ENCODE assay signal across 19 mouse cellular contexts in the genomic region with DNA sequence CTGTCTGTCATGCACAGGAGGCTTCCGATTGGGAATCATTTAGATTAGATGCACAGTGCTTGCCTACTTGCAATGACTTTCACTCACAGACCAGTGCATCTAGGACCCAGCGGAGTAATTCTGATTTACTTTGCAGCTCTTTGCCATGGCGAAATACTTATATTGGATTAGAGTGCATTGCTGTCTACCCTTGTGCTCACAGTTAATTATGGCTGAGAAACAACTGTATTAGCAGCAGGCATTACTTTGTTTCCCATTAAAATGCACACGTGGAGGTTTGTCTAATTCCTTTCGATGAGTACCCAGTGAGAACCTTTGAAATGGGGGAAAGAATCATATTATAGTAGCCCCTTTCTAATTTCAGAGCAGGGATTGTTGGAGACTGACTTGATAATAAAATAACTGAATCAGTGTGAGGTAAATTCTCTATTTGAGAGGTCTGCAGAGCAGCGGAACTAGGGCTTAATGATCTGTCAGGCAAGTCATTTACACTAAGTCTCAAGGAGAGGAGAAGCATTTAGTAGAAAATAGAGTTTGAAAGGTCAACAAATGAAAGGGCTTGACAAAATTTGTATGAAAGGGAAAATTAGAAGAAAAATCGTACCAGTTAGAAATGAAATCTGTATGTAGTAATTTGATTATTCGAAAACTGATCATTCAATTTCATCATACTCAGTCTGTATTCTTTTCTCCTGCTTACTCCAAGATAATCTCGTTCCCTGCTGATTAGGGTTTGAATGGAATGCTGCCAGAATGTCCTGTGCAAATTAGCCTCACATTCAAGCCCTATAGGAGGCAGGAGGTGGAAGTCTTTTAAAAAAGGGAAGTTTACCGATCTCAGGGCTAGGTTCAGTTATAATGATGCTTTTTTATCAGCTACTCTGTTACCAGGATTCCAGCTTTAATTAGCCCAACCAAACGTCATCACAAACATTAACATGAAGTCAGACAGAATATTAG.
DNase-seq lines count a peak whose midpoint lies in the region; ATAC-seq and TF ChIP-seq lines count a peak whose summit lies in the region.
"Had no signal": no experiment of that assay in that cellular context is flagged by ENCODE, and none has a peak within 500 bp of the region (broad histone marks: within the 10 kb centered on the region; RNA-seq: fewer than 3 reads in every experiment).

No protein-coding gene starts in this region.

- TF ChIP-seq CTCF in midbrain, postnatal 0 days (IDR thresholded peaks at IDR 0.05): no peak

- H3K27me3 ChIP-seq in hindbrain, embryonic 14.5 days (ENCODE audit: control insufficient read depth, insufficient read depth, low read length): no peaks in the 10 kb centered on the region
- H3K27me3 ChIP-seq in hindbrain, embryonic 12.5 days: no peaks in the 10 kb centered on the region
- no peaks in the 10 kb centered on the region for H3K27me3 ChIP-seq in hindbrain, embryonic 16.5 days (replicated peaks; ENCODE audit: control insufficient read depth, insufficient read depth, low read length)
- H3K27me3 ChIP-seq in midbrain, postnatal 0 days (ENCODE audit: insufficient read depth, low read length): no peaks in the 10 kb centered on the region
- H3K27me3 ChIP-seq: limb, embryonic 12.5 days; liver, embryonic 15.5 days had no signal

- no peak overlapping the region for H3K27ac ChIP-seq in hindbrain, embryonic 14.5 days
- no peak overlapping the region for H3K27ac ChIP-seq in hindbrain, embryonic 12.5 days
- H3K27ac ChIP-seq in hindbrain, embryonic 16.5 days (ENCODE audit: low read depth, low read length): no peak overlapping the region
- H3K27ac ChIP-seq in midbrain, postnatal 0 days (ENCODE audit: low read depth, low read length): no peak overlapping the region
- H3K27ac ChIP-seq: limb, embryonic 12.5 days; liver, embryonic 15.5 days had no signal

- H3K9me3 ChIP-seq in hindbrain, embryonic 14.5 days (ENCODE audit: control insufficient read depth, low read length): no peaks in the 10 kb centered on the region
- H3K9me3 ChIP-seq in hindbrain, embryonic 12.5 days (replicated peaks): no peaks in the 10 kb centered on the region
- no peaks in the 10 kb centered on the region for H3K9me3 ChIP-seq in hindbrain, embryonic 16.5 days (ENCODE audit: control insufficient read depth, low read length)
- H3K9me3 ChIP-seq in midbrain, postnatal 0 days (ENCODE audit: low read length): no peaks in the 10 kb centered on the region
- H3K9me3 ChIP-seq: limb, embryonic 12.5 days; liver, embryonic 15.5 days had no signal

- 0 out of 2 replicates have a peak, but pooled peaks cover 2% of the 10 kb centered on the region for H3K4me1 ChIP-seq in hindbrain, embryonic 14.5 days (replicated peaks; ENCODE audit: control insufficient read depth, insufficient read depth, low read length)
- no peaks in the 10 kb centered on the region for H3K4me1 ChIP-seq in hindbrain, embryonic 12.5 days
- no peaks in the 10 kb centered on the region for H3K4me1 ChIP-seq in hindbrain, embryonic 16.5 days (ENCODE audit: control insufficient read depth, insufficient read depth, low read depth, low read length)
- no peaks in the 10 kb centered on the region for H3K4me1 ChIP-seq in midbrain, postnatal 0 days (ENCODE audit: insufficient read depth, low read length)
- H3K4me1 ChIP-seq: limb, embryonic 12.5 days; liver, embryonic 15.5 days had no signal

- no peaks in the 10 kb centered on the region for H3K36me3 ChIP-seq in hindbrain, embryonic 14.5 days (replicated peaks; ENCODE audit: control insufficient read depth, insufficient read depth)
- H3K36me3 ChIP-seq in hindbrain, embryonic 12.5 days: no peaks in the 10 kb centered on the region
- H3K36me3 ChIP-seq in hindbrain, embryonic 16.5 days (ENCODE audit: control insufficient read depth, insufficient read depth, low read length): no peaks in the 10 kb centered on the region
- H3K36me3 ChIP-seq in midbrain, postnatal 0 days (ENCODE audit: insufficient read depth, low read length): no peaks in the 10 kb centered on the region
- H3K36me3 ChIP-seq: limb, embryonic 12.5 days; liver, embryonic 15.5 days had no signal

- WGBS in hindbrain, embryonic 14.5 days: 34% methylated on average over 11 of the region's 11 CpGs
- WGBS in hindbrain, embryonic 12.5 days: 35% methylated on average over 11 of the region's 11 CpGs
- 28% methylated on average over 11 of the region's 11 CpGs for WGBS in hindbrain, embryonic 16.5 days
- WGBS in midbrain, postnatal 0 days: 14% methylated on average over 11 of the region's 11 CpGs

- no peak for DNase-seq in hindbrain, embryonic 14.5 days (ENCODE audit: low spot score)
- peak; percentile 10 for DNase-seq in embryo, embryonic 11 days
- DNase-seq in midbrain, postnatal 0 days (ENCODE audit: low spot score): peak; percentile 28
- no peak for DNase-seq in left cerebral cortex, postnatal 10 days (ENCODE audit: extremely low spot score in 1 of 2, low spot score in 2 of 2)
- no peak for DNase-seq in cerebellum, postnatal 4 days (ENCODE audit: low spot score in 2 of 2)
- no peak for DNase-seq in gastrocnemius, postnatal 25 days
- DNase-seq: adrenal gland, postnatal 14 days; cerebellum, adult 18-20 months; gastrocnemius, postnatal 14 days; kidney, adult 8-10 months; kidney, postnatal 25 days; right cerebral cortex, postnatal 14 days had no signal

- no peak overlapping the region for H3K4me3 ChIP-seq in hindbrain, embryonic 14.5 days (replicated peaks; ENCODE audit: low read length)
- H3K4me3 ChIP-seq in hindbrain, embryonic 12.5 days: no peak overlapping the region
- H3K4me3 ChIP-seq in hindbrain, embryonic 16.5 days (ENCODE audit: low read length): no peak overlapping the region
- no peak overlapping the region for H3K4me3 ChIP-seq in midbrain, postnatal 0 days (ENCODE audit: low read depth, low read length)
- H3K4me3 ChIP-seq: limb, embryonic 12.5 days; liver, embryonic 15.5 days; myocyte had no signal

- H3K4me2 ChIP-seq in hindbrain, embryonic 14.5 days (replicated peaks): 0 out of 2 replicates have a peak overlapping the region, but pooled peaks have one; percentile 5
- H3K4me2 ChIP-seq in hindbrain, embryonic 12.5 days (replicated peaks): no peak overlapping the region
- peak overlapping the region; percentile 4 for H3K4me2 ChIP-seq in hindbrain, embryonic 16.5 days (ENCODE audit: low read length)
- H3K4me2 ChIP-seq in midbrain, postnatal 0 days (ENCODE audit: low read depth, low read length, poor library complexity, severe bottlenecking): peak overlapping the region; percentile 18; the same call in 1 of the 2 replicates
- H3K4me2 ChIP-seq: limb, embryonic 12.5 days; liver, embryonic 15.5 days had no signal

- intact Hi-C loops in left cerebral cortex, postnatal 10 days (cut with DNase I): no loop called here

- no peak overlapping the region for H3K9ac ChIP-seq in hindbrain, embryonic 14.5 days
- no peak overlapping the region for H3K9ac ChIP-seq in hindbrain, embryonic 12.5 days
- H3K9ac ChIP-seq in hindbrain, embryonic 16.5 days (ENCODE audit: low read depth, low read length): no peak overlapping the region
- H3K9ac ChIP-seq in midbrain, postnatal 0 days (replicated peaks; ENCODE audit: low read length, poor library complexity, severe bottlenecking): no peak overlapping the region
- H3K9ac ChIP-seq: limb, embryonic 12.5 days; liver, embryonic 15.5 days had no signal

- ATAC-seq in hindbrain, embryonic 14.5 days (ENCODE audit: low FRiP score): peak; percentile 70; the same call in 1 of the 2 replicates
- no peak for ATAC-seq in hindbrain, embryonic 12.5 days (ENCODE audit: low FRiP score)
- peak; percentile 54 for ATAC-seq in hindbrain, embryonic 16.5 days
- no peak for ATAC-seq in midbrain, postnatal 0 days (ENCODE audit: low FRiP score)
- ATAC-seq: inflammation-experienced regulatory T-cells, adult 6 months; lung, postnatal 0 days had no signal

Comparison
In these comparisons a context has a peak if more than half of its experiments do, and no peak if none do; other contexts are left out.
1. ATAC-seq: peak in hindbrain, embryonic 14.5 days (single experiment) and hindbrain, embryonic 16.5 days (single experiment); none in hindbrain, embryonic 12.5 days (single experiment) and midbrain, postnatal 0 days (single experiment).
2. DNase-seq: peak in embryo, embryonic 11 days (single experiment) and midbrain, postnatal 0 days (single experiment); none in hindbrain, embryonic 14.5 days (single experiment), left cerebral cortex, postnatal 10 days (0 of 2), cerebellum, postnatal 4 days (0 of 2) and gastrocnemius, postnatal 25 days (single experiment).